Mouse (Mus musculus) embryonic fibroblast, embryonic 13.5 days (primary cell): Measurements from ENCODE around the gene Mindy2. TPM values are rescaled to one million over a fixed set of nuclear protein-coding genes. Genes with fewer than 3 reads are reported as not detected.

ENCODE experiments used
- H3K27ac ChIP-seq: 2 replicates; pipeline ENCODE4 v1.5.1; 2012; ENCODE audit warnings: low read length, control low read depth, inconsistent platforms; ENCODE audit not compliant: insufficient read depth
- H3K4me1 ChIP-seq: 2 replicates; pipeline ENCODE4 v1.6.1; 2011; ENCODE audit warnings: low read length; ENCODE audit not compliant: control insufficient read depth, insufficient read depth
- H3K4me3 ChIP-seq: 2 replicates; pipeline ENCODE4 v1.5.1; 2011; ENCODE audit warnings: mild to moderate bottlenecking, control low read depth, low read length; ENCODE audit not compliant: insufficient read depth
- CTCF ChIP-seq: IDR thresholded peaks from 2 replicates; pipeline ENCODE4 v1.5.1; 2011; ENCODE audit warnings: mild to moderate bottlenecking, control low read depth, low read length, moderate library complexity, borderline replicate concordance; ENCODE audit not compliant: insufficient read depth
- POLR2A ChIP-seq: IDR thresholded peaks from 2 replicates; pipeline ENCODE4 v1.6.1; 2011; ENCODE audit warnings: low read depth, mild to moderate bottlenecking, control low read depth, low read length, moderate library complexity
- polyA plus RNA-seq: library from polyadenylated mRNA; stranded (reverse); fragments of >200 nt; gene quantifications from 2 replicates; pipeline ENCODE4 v1.2.4, GENCODE M21; 2011; ENCODE audit warnings: low read depth; ENCODE audit not compliant: missing spikeins, insufficient read length

The Mindy2 gene
- polyA plus RNA-seq, 1 experiment, result 13.2 TPM

- H3K4me3 ChIP-seq, result no peak overlapping the region
- H3K4me1 ChIP-seq, result peaks cover 7% of the 10 kb centered on the region; the same call in 1 of the 2 replicates
- TF ChIP-seq CTCF (no peak), POLR2A (no peak)
- H3K27ac ChIP-seq, result no peak overlapping the region
These were observed 25.2 kb upstream of the Mindy2 start for GRCm38 (mm10) chr9:70682202-70682601.

- TF ChIP-seq POLR2A, result peak; percentile 29; the same call in 1 of the 2 replicates
- TF ChIP-seq CTCF, result no peak
- Histone ChIP-seq H3K4me3 (peak overlapping the region; percentile 83), H3K27ac (peak overlapping the region; percentile 79), H3K4me1 (peaks cover 7% of the 10 kb centered on the region; the same call in 1 of the 2 replicates)
These were observed 22.4 kb upstream of the Mindy2 start for GRCm38 (mm10) chr9:70679132-70680091.

GRCm38 (mm10) chr9:70678682-70679131 is 21.7 kb upstream of the Mindy2 start, which contains the start of gene Adam10:
TSS of gene Adam10 (plus strand) at chr9:70678997.
- Histone ChIP-seq H3K4me1 (peaks cover 7% of the 10 kb centered on the region; the same call in 1 of the 2 replicates), H3K27ac (peak within 1 kb of the TSS; percentile 79), H3K4me3 (peak within 1 kb of the TSS; percentile 83)
- TF ChIP-seq CTCF (no peak), POLR2A (peak; percentile 92)

- Histone ChIP-seq H3K4me3 (no peak overlapping the region), H3K27ac (no peak overlapping the region), H3K4me1 (no peaks in the 10 kb centered on the region)
- TF ChIP-seq CTCF, result no peak
- TF ChIP-seq POLR2A, result no peak
These were observed 19.0 kb upstream of the Mindy2 start for GRCm38 (mm10) chr9:70675961-70676360.

- TF ChIP-seq POLR2A, result no peak
- no peak for TF ChIP-seq CTCF
- Histone ChIP-seq H3K4me3 (no peak overlapping the region), H3K27ac (no peak overlapping the region), H3K4me1 (no peaks in the 10 kb centered on the region)
These were observed 18.1 kb upstream of the Mindy2 start for GRCm38 (mm10) chr9:70675117-70675516.

- TF ChIP-seq CTCF, result no peak
- TF ChIP-seq POLR2A, result no peak
- H3K27ac ChIP-seq, result no peak overlapping the region
- no peak overlapping the region for H3K4me3 ChIP-seq
- H3K4me1 ChIP-seq, result no peaks in the 10 kb centered on the region
These were observed 16.7 kb upstream of the Mindy2 start for GRCm38 (mm10) chr9:70673656-70674055.

GRCm38 (mm10) chr9:70671772-70672579 is 15.0 kb upstream of the Mindy2 start:
- TF ChIP-seq POLR2A, result no peak
- TF ChIP-seq CTCF, result peak; percentile 6; the same call in 1 of the 2 replicates
- H3K27ac ChIP-seq, result no peak overlapping the region
- no peak overlapping the region for H3K4me3 ChIP-seq
- H3K4me1 ChIP-seq, result no peaks in the 10 kb centered on the region

GRCm38 (mm10) chr9:70671278-70671677 is 14.3 kb upstream of the Mindy2 start:
- H3K27ac ChIP-seq, result no peak overlapping the region
- H3K4me1 ChIP-seq, result no peaks in the 10 kb centered on the region
- H3K4me3 ChIP-seq, result no peak overlapping the region
- TF ChIP-seq POLR2A (no peak), CTCF (no peak)

- H3K4me1 ChIP-seq, result no peaks in the 10 kb centered on the region
- no peak for TF ChIP-seq CTCF
- no peak for TF ChIP-seq POLR2A
- H3K27ac ChIP-seq, result no peak overlapping the region
- H3K4me3 ChIP-seq, result no peak overlapping the region
These were observed 13.4 kb upstream of the Mindy2 start for GRCm38 (mm10) chr9:70670381-70670780.

- no peak overlapping the region for H3K4me3 ChIP-seq
- no peak overlapping the region for H3K27ac ChIP-seq
- no peaks in the 10 kb centered on the region for H3K4me1 ChIP-seq
- TF ChIP-seq POLR2A, result no peak
- TF ChIP-seq CTCF, result no peak
These were observed 12.2 kb upstream of the Mindy2 start for GRCm38 (mm10) chr9:70669197-70669596.
